Mouse (Mus musculus) testis, adult 2 months (tissue): Measurements from ENCODE around the gene Gmeb1.

Source experiments
- CTCF ChIP-seq: fragments of 200-500 bp; IDR thresholded peaks from 2 replicates; pipeline ENCODE4 v1.5.1; 2012; ENCODE audit warnings: low read depth, mild to moderate bottlenecking, inconsistent platforms, low read length, moderate library complexity; ENCODE audit not compliant: control insufficient read depth, insufficient read depth, insufficient replicate concordance
- POLR2A ChIP-seq: fragments of 200-500 bp; IDR thresholded peaks from 2 replicates; pipeline ENCODE4 v1.6.1; 2012; ENCODE audit warnings: low read depth, mild to moderate bottlenecking, inconsistent platforms, low read length, moderate library complexity; ENCODE audit not compliant: control insufficient read depth

DNA sequence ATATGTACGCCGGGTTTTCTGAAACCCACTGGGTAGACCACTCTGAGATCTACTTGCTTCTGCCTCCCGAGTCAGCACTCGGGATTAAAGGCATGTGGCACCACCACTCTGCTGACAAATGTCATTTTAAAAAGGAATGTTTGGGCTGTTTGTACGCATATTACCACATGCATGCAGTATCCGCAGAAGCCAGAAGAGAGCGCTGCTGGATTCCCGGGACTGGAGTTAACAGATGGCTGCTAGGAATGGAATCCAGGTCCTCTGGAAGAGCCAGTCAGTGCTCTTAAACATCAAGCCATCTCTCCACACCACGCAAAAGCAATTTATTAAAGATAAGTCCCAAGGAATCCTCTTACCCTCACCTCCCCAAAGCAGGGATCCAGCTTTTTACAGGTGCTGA, 80.7 kb downstream of the Gmeb1 start:
- no peak for TF ChIP-seq CTCF
- TF ChIP-seq POLR2A: no peak
